Mouse (Mus musculus): Measurements from ENCODE around the gene Sipa1. TPM values are rescaled to one million over a fixed set of nuclear protein-coding genes. Genes with fewer than 3 reads are reported as not detected.

The Sipa1 gene
- 16.6 and 18.3 TPM in 2 replicates for total RNA-seq (2014; rRNA removed)
- 14.6 and 19.6 TPM in 2 replicates for polyA plus RNA-seq (2015; fragmentation: Nextera tagmentation; extraction: Ambion mirVana)

GRCm38 (mm10) chr19:5662981-5663913 is at the start of gene Sipa1:
Sipa1 (minus strand) TSS chr19:5663707.
- peak; percentile 84 for ATAC-seq

GRCm38 (mm10) chr19:5713255-5713654 is 49.7 kb upstream of the Sipa1 start:
- no peaks in the 10 kb centered on the region for H3K9me3 ChIP-seq (ENCODE audit: low read length)
- H3K27me3 ChIP-seq (ENCODE audit: insufficient read depth, low read length): no peaks in the 10 kb centered on the region
- no peak overlapping the region for H3K27ac ChIP-seq (ENCODE audit: low read depth, low read length)
- H3K9ac ChIP-seq: no peak overlapping the region
- H3K4me2 ChIP-seq (ENCODE audit: low read depth): peak overlapping the region; percentile 57; the same call in 1 of the 2 replicates
- H3K4me1 ChIP-seq (ENCODE audit: insufficient read depth): peaks cover 9% of the 10 kb centered on the region
- DNase-seq (no peak), ATAC-seq (no peak)
- WGBS: 81% methylated on average over 5 of the region's 5 CpGs
- peaks cover 47% of the 10 kb centered on the region for H3K36me3 ChIP-seq (ENCODE audit: insufficient read depth)
- no peak overlapping the region for H3K4me3 ChIP-seq (ENCODE audit: low read depth, low read length)
- TF ChIP-seq CTCF (IDR thresholded peaks at IDR 0.05; ENCODE audit: low read depth): no peak

More at GRCm38 (mm10) chr19:5662981-5663913, at the start of gene Sipa1:
- peak; percentile 67 for DNase-seq
- H3K4me3 ChIP-seq (ENCODE audit: low read depth, low read length): peak within 1 kb of the TSS; percentile 32
- TF ChIP-seq CTCF (IDR thresholded peaks at IDR 0.05; ENCODE audit: low read depth): 0 out of 2 replicates have a peak, but pooled peaks have one; percentile 8
- H3K9me3 ChIP-seq (ENCODE audit: low read length): no peaks in the 10 kb centered on the region
- H3K36me3 ChIP-seq (ENCODE audit: insufficient read depth): peaks cover 39% of the 10 kb centered on the region
- H3K27me3 ChIP-seq (ENCODE audit: insufficient read depth, low read length): no peaks in the 10 kb centered on the region
- H3K9ac ChIP-seq: peak within 1 kb of the TSS; percentile 29; the same call in 1 of the 2 replicates
- peak within 1 kb of the TSS; percentile 16; the same call in 1 of the 2 replicates for H3K27ac ChIP-seq (ENCODE audit: low read depth, low read length)
- peak within 1 kb of the TSS; percentile 49 for H3K4me2 ChIP-seq (ENCODE audit: low read depth)
- WGBS: 5% methylated on average over 32 of the region's 32 CpGs
- H3K4me1 ChIP-seq (ENCODE audit: insufficient read depth): peaks cover 5% of the 10 kb centered on the region; the same call in 1 of the 2 replicates

GRCm38 (mm10) chr19:5711907-5712460 is 48.5 kb upstream of the Sipa1 start:
- Histone ChIP-seq H3K4me1 (ENCODE audit: insufficient read depth) (peaks cover 9% of the 10 kb centered on the region), H3K27me3 (ENCODE audit: insufficient read depth, low read length) (no peaks in the 10 kb centered on the region), H3K9me3 (ENCODE audit: low read length) (no peaks in the 10 kb centered on the region), H3K36me3 (ENCODE audit: insufficient read depth) (peaks cover 53% of the 10 kb centered on the region), H3K27ac (ENCODE audit: low read depth, low read length) (no peak overlapping the region), H3K4me2 (ENCODE audit: low read depth) (no peak overlapping the region), H3K4me3 (ENCODE audit: low read depth, low read length) (no peak overlapping the region), H3K9ac (no peak overlapping the region)
- no peak for ATAC-seq
- DNase-seq: no peak
- 92% methylated on average over 14 of the region's 14 CpGs for whole genome bisulfite sequencing
- no peak for TF ChIP-seq CTCF (IDR thresholded peaks at IDR 0.05; ENCODE audit: low read depth)

- Histone ChIP-seq H3K27ac (ENCODE audit: low read depth, low read length) (no peak overlapping the region), H3K9ac (no peak overlapping the region), H3K4me2 (ENCODE audit: low read depth) (no peak overlapping the region), H3K36me3 (ENCODE audit: insufficient read depth) (peaks cover 60% of the 10 kb centered on the region), H3K4me3 (ENCODE audit: low read depth, low read length) (no peak overlapping the region), H3K9me3 (ENCODE audit: low read length) (no peaks in the 10 kb centered on the region), H3K4me1 (ENCODE audit: insufficient read depth) (peaks cover 4% of the 10 kb centered on the region; the same call in 1 of the 2 replicates), H3K27me3 (ENCODE audit: insufficient read depth, low read length) (no peaks in the 10 kb centered on the region)
- 0 out of 2 replicates have a peak, but pooled peaks have one; percentile 36 for ATAC-seq
- DNase-seq: peak; percentile 72
- peak; percentile 73 for TF ChIP-seq CTCF (IDR thresholded peaks at IDR 0.05; ENCODE audit: low read depth)
- WGBS: 12% methylated on average over 3 of the region's 3 CpGs
Observed at GRCm38 (mm10) chr19:5711218-5711617, 47.7 kb upstream of the Sipa1 start.

GRCm38 (mm10) chr19:5710581-5710980 is 47.1 kb upstream of the Sipa1 start:
- DNase-seq (no peak), ATAC-seq (no peak)
- Histone ChIP-seq H3K4me2 (ENCODE audit: low read depth) (no peak overlapping the region), H3K27ac (ENCODE audit: low read depth, low read length) (no peak overlapping the region), H3K27me3 (ENCODE audit: insufficient read depth, low read length) (no peaks in the 10 kb centered on the region), H3K9ac (no peak overlapping the region), H3K4me1 (ENCODE audit: insufficient read depth) (peaks cover 4% of the 10 kb centered on the region; the same call in 1 of the 2 replicates), H3K36me3 (ENCODE audit: insufficient read depth) (peaks cover 63% of the 10 kb centered on the region), H3K9me3 (ENCODE audit: low read length) (no peaks in the 10 kb centered on the region), H3K4me3 (ENCODE audit: low read depth, low read length) (no peak overlapping the region)
- 88% methylated on average over 8 of the region's 8 CpGs for WGBS
- no peak for TF ChIP-seq CTCF (IDR thresholded peaks at IDR 0.05; ENCODE audit: low read depth)

- 97% methylated on average over 6 of the region's 6 CpGs for WGBS
- ATAC-seq: no peak
- H3K9me3 ChIP-seq (ENCODE audit: low read length): no peaks in the 10 kb centered on the region
Observed at GRCm38 (mm10) chr19:5710068-5710467, 46.6 kb upstream of the Sipa1 start.

More at GRCm38 (mm10) chr19:5710068-5710467, 46.6 kb upstream of the Sipa1 start:
- no peak overlapping the region for H3K27ac ChIP-seq (ENCODE audit: low read depth, low read length)
- H3K4me3 ChIP-seq (ENCODE audit: low read depth, low read length): no peak overlapping the region
- TF ChIP-seq CTCF (IDR thresholded peaks at IDR 0.05; ENCODE audit: low read depth): no peak
- peaks cover 63% of the 10 kb centered on the region for H3K36me3 ChIP-seq (ENCODE audit: insufficient read depth)
- DNase-seq: no peak
- H3K9ac ChIP-seq: no peak overlapping the region
- peaks cover 4% of the 10 kb centered on the region; the same call in 1 of the 2 replicates for H3K4me1 ChIP-seq (ENCODE audit: insufficient read depth)
- H3K27me3 ChIP-seq (ENCODE audit: insufficient read depth, low read length): no peaks in the 10 kb centered on the region
- no peak overlapping the region for H3K4me2 ChIP-seq (ENCODE audit: low read depth)
